Mouse (Mus musculus) spleen, adult 2 months (tissue): ENCODE measurements around the gene Gm17655.

Experiments
- CTCF ChIP-seq: fragments of 200-500 bp; IDR thresholded peaks from 2 replicates; pipeline ENCODE4 v1.5.1; 2011; ENCODE audit warnings: mild to moderate bottlenecking, inconsistent platforms; ENCODE audit not compliant: insufficient read depth, insufficient read length, insufficient replicate concordance; ENCODE audit errors: extremely low read depth
- POLR2A ChIP-seq: fragments of 200-500 bp; IDR thresholded peaks from 2 replicates; pipeline ENCODE4 v1.6.1; 2011; ENCODE audit warnings: low read depth, low read length, inconsistent platforms

GRCm38 (mm10) chr5:110091546-110091945, 19.2 kb upstream of the Gm17655 start:
- no peak for TF ChIP-seq CTCF
- no peak for TF ChIP-seq POLR2A
